In genomic region chr10:85475642-85476345, GRCm38 (mm10) we compare ENCODE assay signal across 22 mouse cellular contexts.
DNase-seq lines count a peak whose midpoint lies in the region; ATAC-seq and TF ChIP-seq lines count a peak whose summit lies in the region.
"Had no signal": no experiment of that assay in that cellular context is flagged by ENCODE, and none has a peak within 500 bp of the region (broad histone marks: within the 10 kb centered on the region; RNA-seq: fewer than 3 reads in every experiment).

No protein-coding gene starts in this region.

- peak overlapping the region; percentile 55 for H3K27ac ChIP-seq in forebrain, embryonic 13.5 days
- H3K27ac ChIP-seq in forebrain, postnatal 0 days (ENCODE audit: low read depth, low read length): no peak overlapping the region
- H3K27ac ChIP-seq in midbrain, embryonic 11.5 days (ENCODE audit: low read depth, low read length): no peak overlapping the region
- H3K27ac ChIP-seq in midbrain, postnatal 0 days (ENCODE audit: low read depth, low read length): no peak overlapping the region
- H3K27ac ChIP-seq in forebrain, embryonic 16.5 days (ENCODE audit: low read length): peak overlapping the region; percentile 12; the same call in 1 of the 2 replicates
- H3K27ac ChIP-seq: embryonic facial prominence, embryonic 12.5 days; gastrocnemius, adult 2 months; heart, embryonic 10.5 days; intestine, embryonic 15.5 days; limb, embryonic 12.5 days; macrophage; midbrain, embryonic 12.5 days had no signal

- DNase-seq in forebrain, postnatal 0 days: no peak
- DNase-seq in midbrain, embryonic 11.5 days (ENCODE audit: low spot score, missing footprints): peak; percentile 39
- no peak for DNase-seq in midbrain, postnatal 0 days (ENCODE audit: low spot score)
- DNase-seq in cerebellum, adult 9-11 months: peak; percentile 65
- DNase-seq in kidney, postnatal 25 days: no peak
- DNase-seq: adrenal gland, postnatal 36 days; gastrocnemius, adult 2 months; kidney, postnatal 36 days; liver, postnatal 0 days; right cerebral cortex, postnatal 14 days had no signal

- TF ChIP-seq CTCF in forebrain, postnatal 0 days (IDR thresholded peaks at IDR 0.05; ENCODE audit: low read depth): no peak
- TF ChIP-seq CTCF in midbrain, postnatal 0 days (IDR thresholded peaks at IDR 0.05): no peak

- no peaks in the 10 kb centered on the region for H3K36me3 ChIP-seq in forebrain, embryonic 13.5 days (ENCODE audit: poor library complexity, severe bottlenecking)
- no peaks in the 10 kb centered on the region for H3K36me3 ChIP-seq in forebrain, postnatal 0 days (ENCODE audit: insufficient read depth)
- H3K36me3 ChIP-seq in midbrain, embryonic 11.5 days (ENCODE audit: control insufficient read depth, insufficient read depth, low read length): no peaks in the 10 kb centered on the region
- H3K36me3 ChIP-seq in midbrain, postnatal 0 days (ENCODE audit: insufficient read depth, low read length): no peaks in the 10 kb centered on the region
- no peaks in the 10 kb centered on the region for H3K36me3 ChIP-seq in forebrain, embryonic 16.5 days (ENCODE audit: control insufficient read depth, insufficient read depth)
- H3K36me3 ChIP-seq: embryonic facial prominence, embryonic 12.5 days; heart, embryonic 10.5 days; intestine, embryonic 15.5 days; limb, embryonic 12.5 days; midbrain, embryonic 12.5 days had no signal

- H3K4me2 ChIP-seq in forebrain, embryonic 13.5 days: no peak overlapping the region
- H3K4me2 ChIP-seq in forebrain, postnatal 0 days (ENCODE audit: low read depth): no peak overlapping the region
- H3K4me2 ChIP-seq in midbrain, embryonic 11.5 days: no peak overlapping the region
- no peak overlapping the region for H3K4me2 ChIP-seq in midbrain, postnatal 0 days (ENCODE audit: low read depth, low read length, poor library complexity, severe bottlenecking)
- no peak overlapping the region for H3K4me2 ChIP-seq in forebrain, embryonic 16.5 days (ENCODE audit: low read length)
- H3K4me2 ChIP-seq: embryonic facial prominence, embryonic 12.5 days; intestine, embryonic 15.5 days; limb, embryonic 12.5 days; liver, embryonic 11.5 days; midbrain, embryonic 12.5 days had no signal

- H3K4me3 ChIP-seq in forebrain, embryonic 13.5 days: no peak overlapping the region
- no peak overlapping the region for H3K4me3 ChIP-seq in forebrain, postnatal 0 days (ENCODE audit: low read depth, low read length)
- no peak overlapping the region for H3K4me3 ChIP-seq in midbrain, embryonic 11.5 days (ENCODE audit: low read depth, low read length)
- H3K4me3 ChIP-seq in midbrain, postnatal 0 days (ENCODE audit: low read depth, low read length): no peak overlapping the region
- H3K4me3 ChIP-seq in forebrain, embryonic 16.5 days (replicated peaks; ENCODE audit: low read length): no peak overlapping the region
- H3K4me3 ChIP-seq: embryonic facial prominence, embryonic 12.5 days; gastrocnemius, adult 2 months; heart, embryonic 10.5 days; intestine, embryonic 15.5 days; limb, embryonic 12.5 days; midbrain, embryonic 12.5 days had no signal

- H3K9ac ChIP-seq in forebrain, embryonic 13.5 days: no peak overlapping the region
- no peak overlapping the region for H3K9ac ChIP-seq in forebrain, postnatal 0 days
- no peak overlapping the region for H3K9ac ChIP-seq in midbrain, embryonic 11.5 days (ENCODE audit: low read length)
- no peak overlapping the region for H3K9ac ChIP-seq in midbrain, postnatal 0 days (replicated peaks; ENCODE audit: low read length, poor library complexity, severe bottlenecking)
- H3K9ac ChIP-seq in forebrain, embryonic 16.5 days (replicated peaks; ENCODE audit: low read depth, low read length): no peak overlapping the region
- H3K9ac ChIP-seq: embryonic facial prominence, embryonic 12.5 days; intestine, embryonic 15.5 days; limb, embryonic 12.5 days; liver, postnatal 0 days; midbrain, embryonic 12.5 days had no signal

- ATAC-seq in forebrain, embryonic 13.5 days: peak; percentile 41; the same call in 1 of the 2 replicates
- no peak for ATAC-seq in forebrain, postnatal 0 days
- ATAC-seq in midbrain, embryonic 11.5 days (ENCODE audit: low FRiP score): no peak
- no peak for ATAC-seq in midbrain, postnatal 0 days (ENCODE audit: low FRiP score)
- peak; percentile 25; the same call in 1 of the 2 replicates for ATAC-seq in forebrain, embryonic 16.5 days
- ATAC-seq in inflammation-experienced regulatory T-cells, adult 6 months: no peak
- ATAC-seq: CD4-positive, CD25-positive, alpha-beta regulatory T cell, adult 4 months; intestine, embryonic 15.5 days; liver, postnatal 0 days; lung, postnatal 0 days had no signal

- 63% methylated on average over 9 of the region's 9 CpGs for WGBS in forebrain, embryonic 13.5 days
- WGBS in forebrain, postnatal 0 days: 63% methylated on average over 9 of the region's 9 CpGs
- 88% methylated on average over 9 of the region's 9 CpGs for WGBS in midbrain, embryonic 11.5 days
- 80% methylated on average over 9 of the region's 9 CpGs for WGBS in midbrain, postnatal 0 days
- WGBS in forebrain, embryonic 16.5 days: 58% methylated on average over 9 of the region's 9 CpGs

- H3K27me3 ChIP-seq in forebrain, embryonic 13.5 days: no peaks in the 10 kb centered on the region
- H3K27me3 ChIP-seq in forebrain, postnatal 0 days (ENCODE audit: insufficient read depth, low read length): no peaks in the 10 kb centered on the region
- no peaks in the 10 kb centered on the region for H3K27me3 ChIP-seq in midbrain, embryonic 11.5 days (ENCODE audit: control insufficient read depth, insufficient read depth, low read length)
- no peaks in the 10 kb centered on the region for H3K27me3 ChIP-seq in midbrain, postnatal 0 days (ENCODE audit: insufficient read depth, low read length)
- H3K27me3 ChIP-seq in forebrain, embryonic 16.5 days (replicated peaks; ENCODE audit: control insufficient read depth, insufficient read depth, low read length): no peaks in the 10 kb centered on the region
- H3K27me3 ChIP-seq: embryonic facial prominence, embryonic 12.5 days; intestine, embryonic 15.5 days; limb, embryonic 12.5 days; midbrain, embryonic 12.5 days had no signal

- H3K9me3 ChIP-seq in forebrain, embryonic 13.5 days (replicated peaks): no peaks in the 10 kb centered on the region
- H3K9me3 ChIP-seq in forebrain, postnatal 0 days (ENCODE audit: low read length): no peaks in the 10 kb centered on the region
- H3K9me3 ChIP-seq in midbrain, embryonic 11.5 days (ENCODE audit: control insufficient read depth, low read length): no peaks in the 10 kb centered on the region
- H3K9me3 ChIP-seq in midbrain, postnatal 0 days (ENCODE audit: low read length): no peaks in the 10 kb centered on the region
- H3K9me3 ChIP-seq in forebrain, embryonic 16.5 days (ENCODE audit: control insufficient read depth, low read length): no peaks in the 10 kb centered on the region
- H3K9me3 ChIP-seq: embryonic facial prominence, embryonic 12.5 days; heart, embryonic 10.5 days; intestine, embryonic 15.5 days; limb, embryonic 12.5 days; midbrain, embryonic 12.5 days had no signal

- H3K4me1 ChIP-seq in forebrain, embryonic 13.5 days: peaks cover 33% of the 10 kb centered on the region
- peaks cover 9% of the 10 kb centered on the region; the same call in 1 of the 2 replicates for H3K4me1 ChIP-seq in forebrain, postnatal 0 days (ENCODE audit: insufficient read depth)
- H3K4me1 ChIP-seq in midbrain, embryonic 11.5 days (ENCODE audit: control insufficient read depth, insufficient read depth, low read length): no peaks in the 10 kb centered on the region
- peaks cover 11% of the 10 kb centered on the region; the same call in 1 of the 2 replicates for H3K4me1 ChIP-seq in midbrain, postnatal 0 days (ENCODE audit: insufficient read depth, low read length)
- H3K4me1 ChIP-seq in forebrain, embryonic 16.5 days (replicated peaks; ENCODE audit: control insufficient read depth, insufficient read depth, low read length): peaks cover 27% of the 10 kb centered on the region

Comparison
In these comparisons a context has a peak if more than half of its experiments do, and no peak if none do; other contexts are left out.
1. ATAC-seq: peak in forebrain, embryonic 13.5 days (single experiment) and forebrain, embryonic 16.5 days (single experiment); none in forebrain, postnatal 0 days (single experiment), midbrain, embryonic 11.5 days (single experiment), midbrain, postnatal 0 days (single experiment) and inflammation-experienced regulatory T-cells, adult 6 months (single experiment).
2. H3K27ac ChIP-seq: peak in forebrain, embryonic 13.5 days (single experiment) and forebrain, embryonic 16.5 days (single experiment); none in forebrain, postnatal 0 days (single experiment), midbrain, embryonic 11.5 days (single experiment) and midbrain, postnatal 0 days (single experiment).
3. DNase-seq: peak in midbrain, embryonic 11.5 days (single experiment) and cerebellum, adult 9-11 months (single experiment); none in forebrain, postnatal 0 days (single experiment), midbrain, postnatal 0 days (single experiment) and kidney, postnatal 25 days (0 of 2).